ENCODE assay signal across 15 mouse cellular contexts in genomic region chr14:120265886-120266285, GRCm38 (mm10).
"Had no signal": no experiment of that assay in that cellular context is flagged by ENCODE, and none has a peak within 500 bp of the region (broad histone marks: within the 10 kb centered on the region; RNA-seq: fewer than 3 reads in every experiment).

No protein-coding gene starts in this region.

- H3K27me3 ChIP-seq: neural tube, embryonic 15.5 days; stomach, embryonic 15.5 days had no signal

- H3K27ac ChIP-seq: neural tube, embryonic 15.5 days; stomach, embryonic 15.5 days; stomach, postnatal 0 days had no signal

- DNase-seq: retina, postnatal 1 day; right cerebral cortex, adult 18-20 months; right cerebral cortex, postnatal 14 days; right cerebral cortex, postnatal 25 days; right cerebral cortex, postnatal 4 days; spleen, adult 18-20 months; thymus, adult 18-20 months; thymus, adult 2 months; thymus, postnatal 14 days; thymus, postnatal 25 days; thymus, postnatal 36 days; thymus, postnatal 4 days had no signal

- H3K36me3 ChIP-seq: neural tube, embryonic 15.5 days; stomach, embryonic 15.5 days had no signal

- H3K4me1 ChIP-seq: neural tube, embryonic 15.5 days; stomach, embryonic 15.5 days had no signal

- H3K9ac ChIP-seq: neural tube, embryonic 15.5 days; stomach, embryonic 15.5 days had no signal

- H3K4me2 ChIP-seq: neural tube, embryonic 15.5 days; stomach, embryonic 15.5 days had no signal

- H3K9me3 ChIP-seq: neural tube, embryonic 15.5 days; stomach, embryonic 15.5 days had no signal

- H3K4me3 ChIP-seq: neural tube, embryonic 15.5 days; stomach, embryonic 15.5 days had no signal
